ENCODE assay signal across 8 mouse cellular contexts in the genomic region with DNA sequence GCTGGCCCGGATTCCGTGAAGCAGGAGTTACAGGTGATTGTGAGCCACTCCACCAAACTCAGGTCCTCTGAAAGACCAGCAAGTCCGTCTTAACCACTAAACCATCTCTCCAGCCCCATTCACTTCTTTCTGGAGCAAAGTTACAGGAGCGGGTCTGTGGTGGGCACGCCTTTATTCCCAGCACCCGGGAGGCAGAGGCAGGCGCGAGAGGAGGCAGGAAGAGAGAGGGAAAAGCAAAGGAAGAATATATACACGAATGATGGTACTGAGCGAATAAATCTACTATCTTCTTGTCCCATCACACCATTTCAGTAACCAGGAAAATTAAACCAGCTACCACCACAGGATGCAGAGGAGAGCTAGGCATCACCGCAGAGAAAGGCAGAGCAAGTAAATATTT. TPM values are rescaled to one million over a fixed set of nuclear protein-coding genes. Genes with fewer than 3 reads are reported as not detected.
DNase-seq lines count a peak whose midpoint lies in the region; ATAC-seq and TF ChIP-seq lines count a peak whose summit lies in the region.

No protein-coding gene starts in this region.

- in situ Hi-C loops in ES-E14 (cut with MboI; ENCODE audit: low sequenced_read_pairs in 2 of 2, unreplicated experiment in 2 of 2) = no loop called here

- H3K4me3 ChIP-seq in heart, embryonic 15.5 days = peak overlapping the region; percentile 75
- H3K4me3 ChIP-seq in ES-E14 (ENCODE audit: insufficient read depth in 1 of 2, low read depth in 1 of 2, low read length in 2 of 2, poor library complexity in 1 of 2, severe bottlenecking in 1 of 2) = peak overlapping the region; percentile 95 to 99
- H3K4me3 ChIP-seq in forebrain, embryonic 14.5 days (ENCODE audit: low read depth, low read length) = peak overlapping the region; percentile 57
- H3K4me3 ChIP-seq in liver, postnatal 0 days (ENCODE audit: low read depth, low read length) = peak overlapping the region; percentile 65

- no peak for ATAC-seq in heart, embryonic 15.5 days (replicated peaks; ENCODE audit: insufficient number of reproducible peaks, insufficient read depth, low FRiP score, low read depth)
- no peak for ATAC-seq in forebrain, embryonic 14.5 days
- ATAC-seq in liver, postnatal 0 days = peak; percentile 3

- no peak for DNase-seq in heart, adult 8-10 months (ENCODE audit: low spot score)
- DNase-seq in ES-E14 (ENCODE audit: low read depth, low spot score) = no peak
- no peak for DNase-seq in forebrain, embryonic 14.5 days (ENCODE audit: low spot score)
- no peak for DNase-seq in liver, postnatal 0 days
- no peak for DNase-seq in layer of hippocampus, postnatal 14 days (ENCODE audit: low spot score in 2 of 2)
- no peak for DNase-seq in adrenal gland, postnatal 25 days
- no peak for DNase-seq in kidney, adult 8-10 months

- no peak for TF ChIP-seq EP300 in liver, postnatal 0 days (IDR thresholded peaks at IDR 0.05; ENCODE audit: low read depth)

- peak overlapping the region; percentile 85 for H3K4me2 ChIP-seq in heart, embryonic 15.5 days
- H3K4me2 ChIP-seq in forebrain, embryonic 14.5 days (ENCODE audit: low read length) = peak overlapping the region; percentile 77
- H3K4me2 ChIP-seq in liver, postnatal 0 days (ENCODE audit: low read depth, low read length) = peak overlapping the region; percentile 74

- peaks cover 30% of the 10 kb centered on the region for H3K36me3 ChIP-seq in heart, embryonic 15.5 days
- peaks cover 28% of the 10 kb centered on the region for H3K36me3 ChIP-seq in ES-E14 (ENCODE audit: control insufficient read depth, insufficient read depth, low read length, poor library complexity, severe bottlenecking)
- H3K36me3 ChIP-seq in forebrain, embryonic 14.5 days (ENCODE audit: control insufficient read depth, insufficient read depth, low read length) = peaks cover 33% of the 10 kb centered on the region
- peaks cover 32% of the 10 kb centered on the region for H3K36me3 ChIP-seq in liver, postnatal 0 days (replicated peaks; ENCODE audit: insufficient read depth, low read length)

- peak overlapping the region; percentile 84 for H3K9ac ChIP-seq in heart, embryonic 15.5 days
- peak overlapping the region; percentile 78 for H3K9ac ChIP-seq in ES-E14 (ENCODE audit: insufficient read depth, low read depth, low read length, poor library complexity, severe bottlenecking)
- peak overlapping the region; percentile 75 for H3K9ac ChIP-seq in forebrain, embryonic 14.5 days (ENCODE audit: low read length)
- H3K9ac ChIP-seq in liver, postnatal 0 days (replicated peaks) = peak overlapping the region; percentile 70

- no peaks in the 10 kb centered on the region for H3K27me3 ChIP-seq in heart, embryonic 15.5 days
- no peaks in the 10 kb centered on the region for H3K27me3 ChIP-seq in forebrain, embryonic 14.5 days (replicated peaks; ENCODE audit: control insufficient read depth, insufficient read depth, low read length)
- H3K27me3 ChIP-seq in liver, postnatal 0 days (ENCODE audit: insufficient read depth, low read length) = no peaks in the 10 kb centered on the region

- TF ChIP-seq CTCF in liver, postnatal 0 days (IDR thresholded peaks at IDR 0.05; ENCODE audit: low read depth) = no peak

- H3K9me3 ChIP-seq in heart, embryonic 15.5 days (replicated peaks) = no peaks in the 10 kb centered on the region
- H3K9me3 ChIP-seq in ES-E14 (ENCODE audit: control insufficient read depth, insufficient read depth, low read depth, low read length) = no peaks in the 10 kb centered on the region
- H3K9me3 ChIP-seq in forebrain, embryonic 14.5 days (replicated peaks; ENCODE audit: control insufficient read depth, low read length) = no peaks in the 10 kb centered on the region
- no peaks in the 10 kb centered on the region for H3K9me3 ChIP-seq in liver, postnatal 0 days (ENCODE audit: low read length)

- peak overlapping the region; percentile 85; the same call in 1 of the 2 replicates for H3K27ac ChIP-seq in heart, embryonic 15.5 days
- H3K27ac ChIP-seq in ES-E14 (ENCODE audit: insufficient read depth, low read depth, low read length, poor library complexity, severe bottlenecking) = no peak overlapping the region
- H3K27ac ChIP-seq in forebrain, embryonic 14.5 days (ENCODE audit: low read depth, low read length) = no peak overlapping the region
- peak overlapping the region; percentile 70 for H3K27ac ChIP-seq in liver, postnatal 0 days (ENCODE audit: low read depth)

- 3% methylated on average over 11 of the region's 11 CpGs for WGBS in heart, embryonic 15.5 days
- WGBS in forebrain, embryonic 14.5 days = 9% methylated on average over 11 of the region's 11 CpGs
- 6% methylated on average over 11 of the region's 11 CpGs for WGBS in liver, postnatal 0 days (ENCODE audit: insufficient replicate concordance)

- peaks cover 32% of the 10 kb centered on the region for H3K4me1 ChIP-seq in heart, embryonic 15.5 days (replicated peaks)
- peaks cover 6 to 18% of the 10 kb centered on the region in 2 experiments; a peak in 2 of 4 replicates for H3K4me1 ChIP-seq in ES-E14 (ENCODE audit: control insufficient read depth in 2 of 2, insufficient read depth in 2 of 2, low read length in 2 of 2, poor library complexity in 1 of 2)
- H3K4me1 ChIP-seq in forebrain, embryonic 14.5 days (ENCODE audit: control insufficient read depth, insufficient read depth, low read length) = peaks cover 7% of the 10 kb centered on the region
- peaks cover 28% of the 10 kb centered on the region for H3K4me1 ChIP-seq in liver, postnatal 0 days (ENCODE audit: insufficient read depth)

TF ChIP-seq in ES-E14, 5 proteins besides CTCF, POLR2A, EP300 and RAD21:
- no peak for TF ChIP-seq CHD2 (IDR thresholded peaks at IDR 0.05; ENCODE audit: low read depth, low read length)
- TF ChIP-seq MAFK (IDR thresholded peaks at IDR 0.05; ENCODE audit: insufficient read depth, low read depth, low read length) = no peak
- TF ChIP-seq ZC3H11A (IDR thresholded peaks at IDR 0.05; ENCODE audit: borderline replicate concordance, low read depth, low read length) = no peak
- TF ChIP-seq HCFC1 (IDR thresholded peaks at IDR 0.05; ENCODE audit: borderline replicate concordance, insufficient read depth, low read length) = no peak

RNA-seq across cellular contexts. Expression of gene Taf8, which starts 0.6 kb away (rescaled TPM):
- polyA plus RNA-seq in heart, embryonic 15.5 days (2015; fragmentation: Nextera tagmentation; extraction: Ambion mirVana) = 17.0 and 20.5 TPM in 2 replicates
- 10 to 100 TPM in 2 of 4 experiments, 1 to 10 TPM in 2; 9.1 to 12.5 (median 10.4) TPM for total RNA-seq in heart, adult 8-10 months (2022)
- total RNA-seq in ES-E14 (2012; rRNA removed) = 40.0 and 58.6 TPM in 2 replicates
- polyA plus RNA-seq in forebrain, embryonic 14.5 days (2014; fragmentation: Nextera tagmentation; extraction: Ambion mirVana) = 24.0 and 25.9 TPM in 2 replicates
- polyA plus RNA-seq in liver, postnatal 0 days (2015; fragmentation: Nextera tagmentation; extraction: Ambion mirVana) = 6.5 and 8.1 TPM in 2 replicates
- 10 to 100 TPM; 14.8 to 16.4 TPM for total RNA-seq in layer of hippocampus, postnatal 14 days (2021)
- 21.1 and 25.7 TPM in 2 replicates for total RNA-seq in adrenal gland, postnatal 25 days (2021)

RNA-seq across cellular contexts. Expression of gene Ccnd3, which starts 3.3 kb away (rescaled TPM):
- polyA plus RNA-seq in heart, embryonic 15.5 days (2015; fragmentation: Nextera tagmentation; extraction: Ambion mirVana) = 369 and 456 TPM in 2 replicates
- 10 to 100 TPM; 74.4 to 82.2 (median 75.2) TPM for total RNA-seq in heart, adult 8-10 months (2022)
- 125 and 131 TPM in 2 replicates for total RNA-seq in ES-E14 (2012; rRNA removed)
- polyA plus RNA-seq in forebrain, embryonic 14.5 days (2014; fragmentation: Nextera tagmentation; extraction: Ambion mirVana) = 60.6 and 67.2 TPM in 2 replicates
- polyA plus RNA-seq in liver, postnatal 0 days (2015; fragmentation: Nextera tagmentation; extraction: Ambion mirVana) = 249 and 250 TPM in 2 replicates
- 10 to 100 TPM; 39.6 to 46.3 TPM for total RNA-seq in layer of hippocampus, postnatal 14 days (2021)
- total RNA-seq in adrenal gland, postnatal 25 days (2021) = 385 and 429 TPM in 2 replicates

Comparison
In these comparisons a context has a peak if more than half of its experiments do, and no peak if none do; other contexts are left out.
1. H3K27ac ChIP-seq: peak in heart, embryonic 15.5 days (single experiment) and liver, postnatal 0 days (single experiment); none in ES-E14 (single experiment) and forebrain, embryonic 14.5 days (single experiment).
2. Peak in every context shown above with its lines, with median percentiles within 50 percentile points of each other: H3K4me2 ChIP-seq, H3K4me3 ChIP-seq and H3K9ac ChIP-seq.